Mouse (Mus musculus): ENCODE measurements around the gene Cdkn2b. TPM values are rescaled to one million over a fixed set of nuclear protein-coding genes. Genes with fewer than 3 reads are reported as not detected.

Gene Cdkn2b
- polyA plus RNA-seq (2012; rRNA removed) = 1.4 and 1.8 TPM in 2 replicates
- 3.0 and 4.4 TPM in 2 replicates for polyA plus RNA-seq (2014; fragmentation: Nextera tagmentation; extraction: Ambion mirVana)

DNA sequence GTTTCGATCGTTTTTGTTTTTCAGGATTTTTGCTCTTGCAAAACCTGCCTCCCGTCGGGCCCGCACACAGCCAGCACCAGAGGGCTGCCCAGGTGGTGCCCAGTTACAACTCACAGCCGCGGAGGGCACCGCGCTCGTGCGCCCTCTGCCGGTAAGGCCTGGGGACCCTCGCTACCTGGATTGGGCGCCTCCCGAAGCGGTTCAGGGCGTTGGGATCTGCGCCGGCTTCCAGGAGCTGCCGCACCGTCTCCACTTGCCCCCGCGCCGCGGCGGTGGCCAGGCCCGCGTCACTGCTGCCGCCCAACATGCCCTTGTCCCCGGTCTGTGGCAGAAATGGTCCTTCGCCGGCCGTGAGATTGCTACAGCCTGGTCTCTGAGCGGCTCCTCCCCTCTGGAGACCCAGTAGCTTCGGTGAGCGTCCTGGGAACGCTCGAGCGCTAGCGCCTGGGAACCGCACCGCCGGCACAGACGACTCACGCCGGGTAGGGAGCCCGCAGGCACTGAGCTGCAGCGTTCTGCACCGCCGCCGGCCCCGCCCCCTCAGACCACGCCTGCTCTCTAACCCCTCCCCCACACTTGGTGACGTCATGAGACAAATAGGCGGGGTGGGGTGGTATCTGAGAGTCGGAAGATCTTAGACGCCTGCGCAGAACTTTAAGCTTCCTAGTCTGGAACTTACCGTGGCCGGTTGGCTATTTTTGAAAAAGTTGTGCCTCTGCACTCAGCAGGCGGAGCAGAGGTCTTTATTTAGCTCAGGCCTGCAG is at the start of gene Cdkn2b:
Cdkn2b (minus strand) TSS at position 549 of the 764 bp plus-strand sequence.
- ATAC-seq (ENCODE audit: low FRiP score, low read depth) = peak; percentile 81
- peak within 1 kb of the TSS; percentile 87 for H3K4me2 ChIP-seq (replicated peaks; ENCODE audit: low read depth, low read length, severe bottlenecking)
- no peak within 1 kb of the TSS for H3K9ac ChIP-seq (ENCODE audit: low read depth, low read length, severe bottlenecking)
- DNase-seq (ENCODE audit: low spot score) = peak; percentile 61
- H3K9me3 ChIP-seq (ENCODE audit: control insufficient read depth, low read length) = no peaks in the 10 kb centered on the region
- H3K36me3 ChIP-seq (ENCODE audit: control insufficient read depth, insufficient read depth, low read length) = no peaks in the 10 kb centered on the region
- under 1% methylated on average over 42 of the region's 61 CpGs for WGBS
- TF ChIP-seq POLR2A (IDR thresholded peaks at IDR 0.05; ENCODE audit: borderline replicate concordance, extremely low read depth, insufficient read depth, insufficient read length) = no peak
- H3K4me1 ChIP-seq (ENCODE audit: control insufficient read depth, insufficient read depth, low read length) = no peaks in the 10 kb centered on the region
- H3K27me3 ChIP-seq (ENCODE audit: control insufficient read depth, insufficient read depth, low read length) = peaks cover 78% of the 10 kb centered on the region
- peak within 1 kb of the TSS; percentile 46 for H3K4me3 ChIP-seq (replicated peaks; ENCODE audit: low read length)
- H3K27ac ChIP-seq (replicated peaks; ENCODE audit: low read depth, low read length) = no peak within 1 kb of the TSS

DNA sequence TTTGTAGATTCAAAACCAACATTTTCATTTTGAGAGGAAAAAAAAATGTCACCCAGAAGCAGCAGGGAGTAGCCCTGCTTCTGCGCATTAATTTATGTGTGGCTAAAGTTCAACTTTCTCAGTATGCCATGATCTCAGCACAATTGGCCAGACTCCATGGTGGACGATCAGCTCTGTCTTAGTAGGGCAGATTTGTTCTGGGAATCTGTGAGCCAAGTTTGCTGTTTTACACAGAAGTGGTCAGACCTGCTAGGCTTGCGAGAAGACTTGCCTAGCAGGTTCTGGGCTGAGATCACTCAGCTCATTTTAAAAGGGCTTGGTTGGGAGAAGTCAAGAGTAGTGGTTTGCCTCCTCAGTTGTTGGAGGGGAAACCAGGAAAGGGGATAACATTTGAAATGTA is 49.5 kb upstream of the Cdkn2b start:
- Histone ChIP-seq H3K27ac (replicated peaks; ENCODE audit: low read depth, low read length) (no peak overlapping the region), H3K36me3 (ENCODE audit: control insufficient read depth, insufficient read depth, low read length) (no peaks in the 10 kb centered on the region), H3K4me1 (ENCODE audit: control insufficient read depth, insufficient read depth, low read length) (no peaks in the 10 kb centered on the region), H3K9ac (ENCODE audit: low read depth, low read length, severe bottlenecking) (no peak overlapping the region), H3K4me2 (replicated peaks; ENCODE audit: low read depth, low read length, severe bottlenecking) (no peak overlapping the region), H3K4me3 (replicated peaks; ENCODE audit: low read length) (no peak overlapping the region), H3K27me3 (ENCODE audit: control insufficient read depth, insufficient read depth, low read length) (no peaks in the 10 kb centered on the region), H3K9me3 (ENCODE audit: control insufficient read depth, low read length) (no peaks in the 10 kb centered on the region)
- 59% methylated on average over 3 of the region's 3 CpGs for WGBS
- DNase-seq (ENCODE audit: low spot score) (peak; percentile 30), ATAC-seq (ENCODE audit: low FRiP score, low read depth) (no peak)
- no peak for TF ChIP-seq POLR2A (IDR thresholded peaks at IDR 0.05; ENCODE audit: borderline replicate concordance, extremely low read depth, insufficient read depth, insufficient read length)

DNA sequence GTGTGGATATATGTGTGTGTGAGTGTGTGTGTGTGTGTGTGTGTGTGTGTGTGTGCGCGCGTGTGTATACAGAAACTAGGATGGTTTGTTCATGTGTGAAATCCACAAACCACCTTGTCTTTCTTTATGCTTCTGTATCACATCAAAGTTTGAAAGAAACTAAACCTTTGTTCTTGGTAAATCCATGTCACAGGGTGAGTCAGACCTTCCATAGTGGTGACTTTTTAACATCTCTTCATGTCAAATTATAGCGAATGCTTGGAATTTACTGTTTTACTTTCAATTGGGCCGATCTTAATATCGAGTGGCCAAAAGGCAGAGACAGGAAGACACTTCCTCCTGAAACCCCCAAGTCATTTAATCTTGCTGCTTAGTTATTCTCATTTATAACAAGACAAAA is 48.7 kb upstream of the Cdkn2b start:
- Histone ChIP-seq H3K27me3 (ENCODE audit: control insufficient read depth, insufficient read depth, low read length) (no peaks in the 10 kb centered on the region), H3K27ac (replicated peaks; ENCODE audit: low read depth, low read length) (no peak overlapping the region), H3K4me3 (replicated peaks; ENCODE audit: low read length) (no peak overlapping the region), H3K9me3 (ENCODE audit: control insufficient read depth, low read length) (no peaks in the 10 kb centered on the region), H3K9ac (ENCODE audit: low read depth, low read length, severe bottlenecking) (no peak overlapping the region), H3K4me1 (ENCODE audit: control insufficient read depth, insufficient read depth, low read length) (no peaks in the 10 kb centered on the region), H3K36me3 (ENCODE audit: control insufficient read depth, insufficient read depth, low read length) (no peaks in the 10 kb centered on the region), H3K4me2 (replicated peaks; ENCODE audit: low read depth, low read length, severe bottlenecking) (no peak overlapping the region)
- ATAC-seq (ENCODE audit: low FRiP score, low read depth) = no peak
- no peak for DNase-seq (ENCODE audit: low spot score)
- no peak for TF ChIP-seq POLR2A (IDR thresholded peaks at IDR 0.05; ENCODE audit: borderline replicate concordance, extremely low read depth, insufficient read depth, insufficient read length)
- WGBS = 93% methylated on average over 6 of the region's 6 CpGs

DNA sequence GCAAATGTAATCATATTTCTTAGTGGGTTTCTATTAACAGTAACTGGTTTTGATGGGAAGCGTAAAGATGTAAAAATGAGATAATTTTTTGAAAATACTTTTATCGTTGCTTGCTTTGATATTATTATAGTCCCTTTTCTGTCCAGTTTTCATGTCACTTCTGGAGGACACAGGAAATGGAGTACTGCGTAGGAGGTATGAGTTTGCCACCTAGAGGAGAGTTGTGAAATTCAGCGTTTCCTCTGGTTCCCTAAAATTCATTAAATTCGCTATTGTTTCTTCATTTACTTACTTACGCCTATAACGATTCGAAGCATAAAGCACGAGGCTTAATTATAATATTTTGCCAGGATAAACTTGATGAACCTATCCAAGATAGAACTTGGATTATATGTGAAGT is 43.1 kb upstream of the Cdkn2b start:
- ATAC-seq (ENCODE audit: low FRiP score, low read depth) (no peak), DNase-seq (ENCODE audit: low spot score) (no peak)
- no peaks in the 10 kb centered on the region for H3K9me3 ChIP-seq (ENCODE audit: control insufficient read depth, low read length)
- no peak for TF ChIP-seq POLR2A (IDR thresholded peaks at IDR 0.05; ENCODE audit: borderline replicate concordance, extremely low read depth, insufficient read depth, insufficient read length)
- H3K27me3 ChIP-seq (ENCODE audit: control insufficient read depth, insufficient read depth, low read length) = no peaks in the 10 kb centered on the region
- no peak overlapping the region for H3K27ac ChIP-seq (replicated peaks; ENCODE audit: low read depth, low read length)
- H3K36me3 ChIP-seq (ENCODE audit: control insufficient read depth, insufficient read depth, low read length) = no peaks in the 10 kb centered on the region
- WGBS = 46% methylated on average over 9 of the region's 9 CpGs
- no peak overlapping the region for H3K4me3 ChIP-seq (replicated peaks; ENCODE audit: low read length)
- no peak overlapping the region for H3K4me2 ChIP-seq (replicated peaks; ENCODE audit: low read depth, low read length, severe bottlenecking)
- peaks cover 8% of the 10 kb centered on the region; the same call in 1 of the 2 replicates for H3K4me1 ChIP-seq (ENCODE audit: control insufficient read depth, insufficient read depth, low read length)
- no peak overlapping the region for H3K9ac ChIP-seq (ENCODE audit: low read depth, low read length, severe bottlenecking)

DNA sequence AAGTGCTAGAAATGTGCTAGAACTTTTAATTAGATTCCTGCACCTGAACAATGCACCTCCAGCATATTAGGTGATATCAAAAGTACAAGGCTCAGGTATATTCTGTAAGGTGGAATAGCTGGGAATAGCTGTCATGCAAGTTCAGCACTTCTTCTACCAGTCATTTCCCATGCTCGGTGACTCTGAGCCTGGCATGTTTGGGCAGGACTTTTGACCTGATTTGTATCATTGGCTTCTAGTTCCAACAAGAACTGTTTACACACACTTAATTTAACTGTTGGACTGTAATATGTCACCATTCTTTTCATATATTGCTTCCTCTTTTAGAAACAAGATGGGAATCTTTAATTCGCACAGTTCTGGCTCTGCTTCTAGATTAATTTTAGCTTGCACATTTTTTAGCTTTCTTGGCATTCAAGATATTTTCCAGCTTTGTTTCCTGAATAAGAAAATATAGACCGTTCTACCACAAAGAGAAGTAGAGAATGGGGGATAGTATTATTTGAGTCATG is 42.3 kb upstream of the Cdkn2b start:
- Histone ChIP-seq H3K4me1 (ENCODE audit: control insufficient read depth, insufficient read depth, low read length) (peaks cover 8% of the 10 kb centered on the region; the same call in 1 of the 2 replicates), H3K4me2 (replicated peaks; ENCODE audit: low read depth, low read length, severe bottlenecking) (no peak overlapping the region), H3K27ac (replicated peaks; ENCODE audit: low read depth, low read length) (no peak overlapping the region), H3K4me3 (replicated peaks; ENCODE audit: low read length) (no peak overlapping the region), H3K9me3 (ENCODE audit: control insufficient read depth, low read length) (no peaks in the 10 kb centered on the region), H3K9ac (ENCODE audit: low read depth, low read length, severe bottlenecking) (no peak overlapping the region), H3K36me3 (ENCODE audit: control insufficient read depth, insufficient read depth, low read length) (no peaks in the 10 kb centered on the region), H3K27me3 (ENCODE audit: control insufficient read depth, insufficient read depth, low read length) (no peaks in the 10 kb centered on the region)
- no peak for ATAC-seq (ENCODE audit: low FRiP score, low read depth)
- TF ChIP-seq POLR2A (IDR thresholded peaks at IDR 0.05; ENCODE audit: borderline replicate concordance, extremely low read depth, insufficient read depth, insufficient read length) = no peak
- no peak for DNase-seq (ENCODE audit: low spot score)
- 83% methylated on average over 3 of the region's 3 CpGs for WGBS

Measured in limb, embryonic 14.5 days (tissue).